Mouse (Mus musculus) heart, postnatal 4 days (tissue): ENCODE data around the gene Slc7a6. TPM values are rescaled to one million over a fixed set of nuclear protein-coding genes. Genes with fewer than 3 reads are reported as not detected.
A peak's percentile ranks its signal among the peaks of the same experiment; 100 is the strongest.

Source experiments
- DNase-seq: peaks from one replicate; pipeline ENCODE4 v3.0.0; 2021
- total RNA-seq, 2 experiments: library from RNA; stranded (reverse); gene quantifications; 2 replicates each; pipeline ENCODE4 v1.2.3; 2021

Slc7a6 gene
- total RNA-seq, 2 experiments from 2014 or later: 17.1 to 18.9 TPM

GRCm38 (mm10) chr8:106140769-106141168 is 27.9 kb upstream of the Slc7a6 start:
- peak; percentile 88 for DNase-seq

- DNase-seq: no peak
Measured at GRCm38 (mm10) chr8:106145331-106145730, 23.3 kb upstream of the Slc7a6 start.

- DNase-seq: no peak
Measured at GRCm38 (mm10) chr8:106146014-106146413, 22.6 kb upstream of the Slc7a6 start.

GRCm38 (mm10) chr8:106147868-106148565 is 20.6 kb upstream of the Slc7a6 start:
- no peak for DNase-seq

- DNase-seq: no peak
Measured at GRCm38 (mm10) chr8:106149025-106149424, 19.6 kb upstream of the Slc7a6 start.

- peak; percentile 92 for DNase-seq
Measured at GRCm38 (mm10) chr8:106149801-106150652, 18.6 kb upstream of the Slc7a6 start, which contains the start of gene Pla2g15. Pla2g15 (plus strand) TSS chr8:106150399.

GRCm38 (mm10) chr8:106150653-106151000 is 18.0 kb upstream of the Slc7a6 start:
- DNase-seq: no peak

- DNase-seq: no peak
Measured at GRCm38 (mm10) chr8:106151041-106151440, 17.6 kb upstream of the Slc7a6 start.

- DNase-seq: no peak
Measured at GRCm38 (mm10) chr8:106152876-106153275, 15.8 kb upstream of the Slc7a6 start.

- DNase-seq: no peak
Measured at GRCm38 (mm10) chr8:106157419-106157818, 11.2 kb upstream of the Slc7a6 start.

- peak; percentile 29 for DNase-seq
Measured at GRCm38 (mm10) chr8:106158381-106158780, 10.3 kb upstream of the Slc7a6 start.

GRCm38 (mm10) chr8:106159876-106160275 is 8.8 kb upstream of the Slc7a6 start:
- no peak for DNase-seq

- DNase-seq: no peak
Measured at GRCm38 (mm10) chr8:106163251-106163650, 5.4 kb upstream of the Slc7a6 start.

GRCm38 (mm10) chr8:106165460-106165859 is 3.2 kb upstream of the Slc7a6 start:
- DNase-seq: peak; percentile 78

- DNase-seq: peak; percentile 41
Measured at GRCm38 (mm10) chr8:106169017-106169933, 618 bp downstream of the Slc7a6 start.

- DNase-seq: no peak
Measured at GRCm38 (mm10) chr8:106169934-106170480, 1.4 kb downstream of the Slc7a6 start.

- DNase-seq: no peak
Measured at GRCm38 (mm10) chr8:106173566-106173965, 4.9 kb downstream of the Slc7a6 start.

- no peak for DNase-seq
Measured at GRCm38 (mm10) chr8:106176891-106177290, 8.2 kb downstream of the Slc7a6 start.

GRCm38 (mm10) chr8:106177594-106177993 is 8.9 kb downstream of the Slc7a6 start:
- no peak for DNase-seq

GRCm38 (mm10) chr8:106178428-106178827 is 9.8 kb downstream of the Slc7a6 start:
- no peak for DNase-seq

- DNase-seq: peak; percentile 19
Measured at GRCm38 (mm10) chr8:106185628-106186270, 17.1 kb downstream of the Slc7a6 start.

GRCm38 (mm10) chr8:106186394-106186793 is 17.7 kb downstream of the Slc7a6 start:
- no peak for DNase-seq
